Mouse (Mus musculus): ENCODE measurements around the gene Haus6. TPM values are rescaled to one million over a fixed set of nuclear protein-coding genes. Genes with fewer than 3 reads are reported as not detected.

Gene Haus6
- polyA plus RNA-seq, 1 experiment from 2014 or later = 8.6 TPM

- Histone ChIP-seq H3K9ac (no peak overlapping the region), H3K4me3 (replicated peaks; ENCODE audit: low read length) (no peak overlapping the region), H3K4me1 (replicated peaks; ENCODE audit: control insufficient read depth, insufficient read depth, low read length) (no peaks in the 10 kb centered on the region), H3K27me3 (ENCODE audit: control insufficient read depth, insufficient read depth, low read length) (no peaks in the 10 kb centered on the region), H3K4me2 (replicated peaks) (no peak overlapping the region), H3K9me3 (ENCODE audit: control insufficient read depth, low read length) (no peaks in the 10 kb centered on the region), H3K27ac (no peak overlapping the region), H3K36me3 (replicated peaks; ENCODE audit: control insufficient read depth, insufficient read depth) (no peaks in the 10 kb centered on the region)
- ATAC-seq (ENCODE audit: low FRiP score) (no peak), DNase-seq (ENCODE audit: low spot score) (no peak)
- WGBS = 69% methylated on average over 6 of the region's 6 CpGs
These were observed 82.7 kb downstream of the Haus6 start for GRCm38 (mm10) chr4:86529161-86529560.

Other genes starting within 250 kb of the Haus6 start
- not detected in 2 replicates for gene Saxo1, start 53.7 kb downstream of the Haus6 start, polyA plus RNA-seq (2014; fragmentation: Nextera tagmentation; extraction: Ambion mirVana)
- 145 TPM in 2 replicates for gene Rraga, start 36.4 kb downstream of the Haus6 start, polyA plus RNA-seq (2014; fragmentation: Nextera tagmentation; extraction: Ambion mirVana)
- gene Plin2, start 58.0 kb upstream of the Haus6 start, polyA plus RNA-seq (2014; fragmentation: Nextera tagmentation; extraction: Ambion mirVana) = 49.1 and 50.9 TPM in 2 replicates
- 4.3 and 5.3 TPM in 2 replicates for gene Dennd4c, start 136.5 kb upstream of the Haus6 start, polyA plus RNA-seq (2014; fragmentation: Nextera tagmentation; extraction: Ambion mirVana)
- 427 and 444 TPM in 2 replicates for gene Rps6, start 245.4 kb upstream of the Haus6 start, polyA plus RNA-seq (2014; fragmentation: Nextera tagmentation; extraction: Ambion mirVana)

Data from hindbrain, embryonic 14.5 days (tissue).